Mouse (Mus musculus) layer of hippocampus, adult 8-10 months (tissue): ENCODE data around the gene Mapkbp1. TPM values are rescaled to one million over a fixed set of nuclear protein-coding genes. Genes with fewer than 3 reads are reported as not detected.

ENCODE experiments used
- DNase-seq, 2 experiments: peaks; one replicate each; pipeline ENCODE4 v3.0.0; 2022; ENCODE audit warnings: low spot score in 2 of 2
- total RNA-seq, 4 experiments: library from RNA; stranded (reverse); gene quantifications; 2 replicates each; pipeline ENCODE4 v1.2.4; 2022

The Mapkbp1 gene
- total RNA-seq, 4 experiments from 2014 or later: 38.0 to 56.3 (median 47.2) TPM

GRCm38 (mm10) chr2:120008672-120009071, 36.2 kb downstream of the Mapkbp1 start:
- DNase-seq: no peak

DNA sequence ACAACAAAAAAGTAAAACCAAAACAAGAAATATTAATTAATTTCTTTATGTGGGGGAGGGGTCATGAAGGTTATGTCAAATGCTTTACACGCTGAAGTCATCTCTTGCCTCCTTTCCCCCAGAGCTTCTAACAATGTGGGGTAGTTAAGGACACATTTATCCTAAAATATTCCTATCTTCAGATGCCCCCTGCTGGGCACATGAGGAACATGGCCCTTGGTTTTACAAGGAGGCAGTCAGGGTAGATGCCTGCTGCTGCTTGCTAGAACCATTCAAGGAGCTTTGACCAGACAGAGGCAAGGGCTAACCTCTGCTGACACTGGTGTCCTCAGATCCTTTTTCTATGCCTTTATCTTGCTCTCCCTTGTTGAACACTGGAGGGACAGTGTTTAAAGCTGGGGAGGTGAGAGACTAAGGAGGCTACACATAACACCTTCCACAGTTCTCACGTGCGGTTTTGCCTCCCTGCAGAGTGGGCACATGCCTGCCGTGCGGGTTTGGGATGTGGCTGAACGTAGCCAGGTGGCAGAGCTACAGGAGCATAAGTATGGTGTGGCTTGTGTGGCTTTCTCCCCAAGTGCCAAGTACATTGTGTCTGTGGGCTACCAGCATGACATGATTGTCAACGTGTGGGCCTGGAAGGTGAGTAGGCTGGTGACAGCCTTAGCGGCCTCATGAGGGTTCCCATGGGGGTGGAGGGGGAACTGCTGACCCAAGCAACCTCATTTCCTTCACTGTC, 39.1 kb downstream of the Mapkbp1 start:
- DNase-seq: peak in 1 of 2 experiments; percentile 67

GRCm38 (mm10) chr2:120012924-120013323, 40.4 kb downstream of the Mapkbp1 start:
- no peak for DNase-seq

GRCm38 (mm10) chr2:120013831-120014486, 41.5 kb downstream of the Mapkbp1 start:
- no peak for DNase-seq

GRCm38 (mm10) chr2:120015882-120016281, 43.4 kb downstream of the Mapkbp1 start:
- DNase-seq: no peak

DNA sequence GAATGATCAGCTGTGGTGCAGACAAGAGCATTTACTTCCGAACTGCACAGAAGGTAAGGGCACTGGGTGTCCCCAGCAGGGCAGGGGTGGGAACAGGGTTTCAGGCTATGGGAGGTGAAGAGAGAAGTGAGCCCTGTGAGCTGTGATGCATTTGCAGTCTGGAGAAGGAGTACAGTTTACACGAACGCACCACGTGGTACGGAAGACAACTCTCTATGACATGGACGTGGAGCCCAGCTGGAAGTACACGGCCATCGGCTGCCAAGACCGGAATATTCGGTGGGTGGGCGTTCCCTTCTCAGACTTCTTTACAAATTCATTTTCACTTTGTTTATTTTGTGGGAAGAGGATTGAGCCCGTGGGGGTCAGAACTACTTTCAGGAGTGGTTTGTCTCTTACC, 45.1 kb downstream of the Mapkbp1 start:
- DNase-seq: no peak

- no peak for DNase-seq
Observed at GRCm38 (mm10) chr2:120024337-120024736, 51.8 kb downstream of the Mapkbp1 start.

GRCm38 (mm10) chr2:120026984-120027949, 54.8 kb downstream of the Mapkbp1 start, which contains the start of the genes Jmjd7 and Gm28042:
Jmjd7 (plus strand) TSS chr2:120027483.
Gm28042 (plus strand) TSS chr2:120027493.
- peak; percentile 77 to 83 for DNase-seq

GRCm38 (mm10) chr2:120027950-120028331, 55.4 kb downstream of the Mapkbp1 start:
- DNase-seq: no peak

DNA sequence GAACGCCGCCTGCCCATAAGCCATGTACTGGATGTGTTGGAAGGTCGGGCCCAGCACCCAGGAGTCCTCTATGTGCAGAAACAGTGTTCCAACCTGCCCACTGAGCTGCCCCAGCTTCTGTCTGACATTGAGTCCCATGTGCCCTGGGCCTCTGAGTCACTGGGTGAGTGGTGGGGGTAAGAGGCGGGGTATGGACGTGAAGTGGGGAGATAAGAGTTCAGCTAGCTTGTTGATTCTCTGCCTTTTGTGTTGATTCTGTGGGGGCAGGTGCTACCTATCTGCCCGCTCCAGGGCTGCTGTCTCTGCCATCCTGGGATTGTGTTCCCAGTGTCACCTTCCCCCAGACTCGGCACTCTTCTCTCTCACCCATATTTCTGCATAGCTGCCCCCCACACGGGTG, 57.9 kb downstream of the Mapkbp1 start:
- DNase-seq: no peak

- no peak for DNase-seq
Observed at GRCm38 (mm10) chr2:120032726-120033467, 60.4 kb downstream of the Mapkbp1 start, which contains the start of gene Pla2g4b. Pla2g4b (plus strand) TSS chr2:120033417.

DNA sequence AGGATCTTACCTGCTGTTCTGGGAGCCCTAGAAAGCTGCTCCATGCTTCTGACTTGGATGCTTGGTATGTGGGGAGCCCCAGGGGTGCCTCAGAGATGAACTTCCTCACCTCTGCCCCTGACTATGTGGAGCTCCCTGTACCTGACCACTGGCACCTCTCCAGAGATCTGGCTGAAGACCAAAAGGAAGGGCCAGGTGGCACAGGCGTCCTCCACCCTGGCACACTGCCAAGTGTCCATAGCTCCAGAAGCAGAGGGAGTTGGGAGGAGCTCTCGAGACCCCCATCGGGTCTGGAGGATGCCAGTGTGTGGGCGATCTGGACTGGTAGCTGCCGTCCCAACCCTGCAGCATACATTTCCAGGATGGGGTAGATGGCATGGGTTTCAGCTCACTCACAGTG, 61.2 kb downstream of the Mapkbp1 start:
- DNase-seq: no peak

DNA sequence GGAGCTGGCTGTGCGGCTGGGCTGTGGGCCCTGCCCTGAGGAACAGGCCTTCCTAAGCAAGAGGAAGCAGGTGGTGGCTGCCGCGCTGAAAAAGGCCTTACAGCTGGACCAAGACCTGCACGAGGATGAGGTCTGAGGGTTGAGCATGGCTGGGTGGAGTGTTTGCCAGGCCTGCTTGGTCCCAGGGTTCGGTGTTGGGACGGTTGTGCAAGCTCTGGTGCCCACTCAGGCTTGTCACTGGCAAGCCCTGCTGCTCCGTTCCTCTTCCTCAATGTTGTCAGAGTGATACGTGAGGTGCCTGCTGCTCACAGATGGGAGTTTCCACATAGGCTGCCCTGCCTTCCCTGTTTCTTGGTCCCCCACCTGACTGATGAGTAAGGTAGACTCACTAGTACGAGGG, 65.2 kb downstream of the Mapkbp1 start:
- no peak for DNase-seq

DNA sequence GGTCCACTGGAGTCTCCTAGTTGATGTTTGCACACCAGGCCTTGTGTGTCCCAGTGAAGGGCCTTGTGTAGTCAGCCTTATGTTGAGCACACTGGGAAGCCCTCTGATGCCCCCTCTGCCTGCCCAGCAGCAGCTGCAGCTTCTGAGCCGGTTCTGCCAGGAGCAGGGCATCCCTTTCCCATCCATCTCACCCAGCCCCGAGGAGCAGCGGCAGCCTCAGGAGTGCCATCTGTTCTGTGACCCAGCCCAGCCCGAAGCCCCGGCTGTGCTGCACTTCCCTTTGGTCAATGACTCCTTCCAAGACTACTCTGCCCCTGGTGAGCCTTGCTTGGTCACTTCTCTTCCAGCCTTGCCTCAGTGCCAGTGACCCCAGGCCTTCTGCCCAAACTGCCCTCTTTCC, 68.5 kb downstream of the Mapkbp1 start:
- no peak for DNase-seq

DNA sequence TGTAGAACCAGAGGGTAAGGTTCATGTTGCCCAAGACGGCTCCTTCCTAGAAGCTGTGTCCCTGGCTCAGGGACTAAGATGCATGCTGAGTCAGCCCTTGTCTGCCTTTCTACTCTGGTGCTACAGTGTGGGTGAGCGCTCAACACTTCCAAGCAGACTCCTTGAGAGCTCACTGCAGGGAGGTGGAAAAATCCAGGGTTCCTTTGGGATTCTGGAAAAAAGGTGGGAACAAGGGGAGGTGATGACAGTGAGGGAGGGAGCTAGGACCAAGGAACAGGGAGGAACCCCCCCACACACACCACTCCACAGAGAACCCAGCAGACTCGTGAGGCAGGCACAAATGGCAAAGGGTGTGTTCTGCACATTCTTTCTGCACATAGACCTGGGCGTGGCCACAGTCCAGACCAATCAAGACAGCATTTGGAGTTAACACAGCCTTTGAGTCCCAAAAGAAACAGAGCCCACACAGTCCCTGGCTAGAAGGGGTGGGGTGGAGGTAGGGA, 71.7 kb downstream of the Mapkbp1 start:
- DNase-seq: no peak

DNA sequence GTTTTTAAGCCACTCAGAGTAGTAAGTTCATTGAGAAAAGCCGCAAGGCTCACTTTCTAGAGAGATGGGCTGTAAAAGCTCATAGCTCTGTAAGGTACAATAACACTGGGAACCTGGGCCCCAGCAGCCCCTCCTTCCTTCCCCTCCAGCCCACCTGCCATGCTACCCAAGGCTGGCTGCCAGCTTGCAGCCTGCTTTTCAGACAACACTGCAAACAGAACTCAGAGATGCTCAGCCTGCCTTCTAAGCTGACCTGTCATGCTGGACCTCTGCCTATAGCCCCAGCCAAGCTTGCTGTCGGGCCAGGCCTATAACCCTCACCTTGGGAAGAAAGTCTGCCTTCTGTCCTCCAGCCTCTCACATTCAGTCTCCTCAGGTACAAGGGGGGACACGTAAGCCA, 72.2 kb downstream of the Mapkbp1 start:
- no peak for DNase-seq

- DNase-seq: peak in 1 of 2 experiments; percentile 37
Observed at GRCm38 (mm10) chr2:120046486-120047310, 74.2 kb downstream of the Mapkbp1 start.

- no peak for DNase-seq
Observed at GRCm38 (mm10) chr2:120048173-120048572, 75.7 kb downstream of the Mapkbp1 start.

- DNase-seq: no peak
Observed at GRCm38 (mm10) chr2:120049632-120050274, 77.3 kb downstream of the Mapkbp1 start.
